Mouse (Mus musculus) stomach, embryonic 16.5 days (tissue): ENCODE data around the gene Mcmbp. TPM values are rescaled to one million over a fixed set of nuclear protein-coding genes. Genes with fewer than 3 reads are reported as not detected.

Experiments used
- ATAC-seq: fragments of 200-750 bp; cut with Nextera tagmentation; 2 replicates; pipeline ENCODE4 v1.8.0; 2017; ENCODE audit warnings: moderate number of reproducible peaks, moderate TSS enrichment; ENCODE audit not compliant: insufficient read depth, low FRiP score
- H3K27ac ChIP-seq: fragments of 300-500 bp; sonication (generic); 2 replicates; pipeline ENCODE4 v1.5.1; 2014; ENCODE audit warnings: low read length
- H3K27me3 ChIP-seq: fragments of 300-500 bp; sonication (generic); 2 replicates; pipeline ENCODE4 v1.6.1; 2014; ENCODE audit warnings: low read length, control low read depth, mixed read lengths; ENCODE audit not compliant: control insufficient read depth, insufficient read depth
- H3K36me3 ChIP-seq: fragments of 300-500 bp; sonication (generic); 2 replicates; pipeline ENCODE4 v1.6.1; 2014; ENCODE audit warnings: low read length; ENCODE audit not compliant: control insufficient read depth, insufficient read depth
- H3K4me1 ChIP-seq: fragments of 300-500 bp; sonication (generic); 2 replicates; pipeline ENCODE4 v1.6.1; 2014; ENCODE audit warnings: low read length, control low read depth, mixed read lengths; ENCODE audit not compliant: control insufficient read depth, insufficient read depth
- H3K4me2 ChIP-seq: fragments of 300-500 bp; sonication (generic); 2 replicates; pipeline ENCODE4 v1.6.1; 2014; ENCODE audit warnings: low read depth, low read length, mixed read lengths
- H3K4me3 ChIP-seq: fragments of 300-500 bp; sonication (generic); replicated peaks from 2 replicates; pipeline ENCODE4 v1.5.1; 2014; ENCODE audit warnings: mild to moderate bottlenecking, low read length
- H3K9ac ChIP-seq: fragments of 300-500 bp; sonication (generic); 2 replicates; pipeline ENCODE4 v1.6.1; 2014; ENCODE audit warnings: low read length
- H3K9me3 ChIP-seq: fragments of 300-500 bp; sonication (generic); replicated peaks from 2 replicates; pipeline ENCODE4 v1.6.1; 2016; ENCODE audit warnings: low read length, control low read depth; ENCODE audit not compliant: control insufficient read depth
- WGBS: fragments of 180-500 bp; shearing (Covaris S2); extraction: QIAGEN DNeasy Blood & Tissue Kit; methylation state at CpG from one replicate; pipeline ENCODE4 v1.1.7; 2014; 5-methylcytosine and 5-hydroxymethylcytosine counted together
- polyA plus RNA-seq: library from polyadenylated mRNA; unstranded; fragments of >200 nt; fragmentation: Nextera tagmentation; extraction: Ambion mirVana; gene quantifications from 2 replicates; pipeline ENCODE4 v1.2.1, GENCODE M21; 2015

Mcmbp gene
- polyA plus RNA-seq, 1 experiment from 2014 or later: 46.3 TPM

DNA sequence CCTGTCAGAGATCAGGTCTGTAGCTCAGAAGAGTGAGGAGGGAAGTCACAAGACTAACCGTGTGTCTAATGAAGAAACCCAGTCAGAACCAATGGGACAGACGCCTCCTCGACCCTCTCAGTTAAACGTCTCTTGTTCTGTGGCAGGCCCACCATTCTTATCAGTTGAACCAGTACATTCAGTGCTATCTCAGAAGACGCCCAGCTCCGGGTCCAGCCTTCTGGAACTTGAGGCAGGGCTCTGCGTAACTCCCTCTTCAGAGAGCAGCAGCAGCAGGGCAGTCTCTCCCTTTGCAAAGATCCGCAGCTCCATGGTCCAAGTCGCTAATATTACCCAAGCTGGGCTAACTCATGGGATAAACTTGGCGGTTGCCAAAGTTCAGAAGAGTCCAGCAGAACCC is 45.4 kb downstream of the Mcmbp start:
- Histone ChIP-seq H3K4me1 (no peaks in the 10 kb centered on the region), H3K4me3 (no peak overlapping the region), H3K9ac (no peak overlapping the region), H3K27me3 (no peaks in the 10 kb centered on the region), H3K4me2 (no peak overlapping the region), H3K36me3 (peaks cover 18% of the 10 kb centered on the region), H3K27ac (no peak overlapping the region), H3K9me3 (no peaks in the 10 kb centered on the region)
- WGBS: 83% methylated on average over 10 of the region's 10 CpGs
- ATAC-seq: no peak

- Histone ChIP-seq H3K4me2 (no peak overlapping the region), H3K9ac (no peak overlapping the region), H3K4me3 (no peak overlapping the region), H3K27ac (no peak overlapping the region), H3K4me1 (0 out of 2 replicates have a peak, but pooled peaks cover 3% of the 10 kb centered on the region), H3K9me3 (peaks cover 8% of the 10 kb centered on the region), H3K36me3 (peaks cover 14% of the 10 kb centered on the region), H3K27me3 (no peaks in the 10 kb centered on the region)
- 91% methylated on average over 7 of the region's 7 CpGs for WGBS
- no peak for ATAC-seq
These were observed 48.1 kb downstream of the Mcmbp start for GRCm38 (mm10) chr7:128692163-128692562.

- Histone ChIP-seq H3K27me3 (no peaks in the 10 kb centered on the region), H3K36me3 (peaks cover 17% of the 10 kb centered on the region), H3K4me2 (no peak overlapping the region), H3K9me3 (peaks cover 8% of the 10 kb centered on the region), H3K4me3 (no peak overlapping the region), H3K27ac (no peak overlapping the region), H3K4me1 (0 out of 2 replicates have a peak, but pooled peaks cover 3% of the 10 kb centered on the region), H3K9ac (no peak overlapping the region)
- WGBS: 69% methylated on average over 7 of the region's 7 CpGs
- ATAC-seq: no peak
These were observed 49.5 kb downstream of the Mcmbp start for GRCm38 (mm10) chr7:128690796-128691195.

- H3K36me3 ChIP-seq: peaks cover 24% of the 10 kb centered on the region
- H3K27me3 ChIP-seq: no peaks in the 10 kb centered on the region
- peaks cover 8% of the 10 kb centered on the region for H3K9me3 ChIP-seq
- 17% methylated on average over 7 of the region's 7 CpGs for WGBS
- H3K9ac ChIP-seq: no peak overlapping the region
- 0 out of 2 replicates have a peak, but pooled peaks cover 3% of the 10 kb centered on the region for H3K4me1 ChIP-seq
- no peak overlapping the region for H3K4me2 ChIP-seq
- ATAC-seq: peak; percentile 65; the same call in 1 of the 2 replicates
- H3K27ac ChIP-seq: no peak overlapping the region
- no peak overlapping the region for H3K4me3 ChIP-seq
These were observed 50.2 kb downstream of the Mcmbp start for GRCm38 (mm10) chr7:128690070-128690469.

DNA sequence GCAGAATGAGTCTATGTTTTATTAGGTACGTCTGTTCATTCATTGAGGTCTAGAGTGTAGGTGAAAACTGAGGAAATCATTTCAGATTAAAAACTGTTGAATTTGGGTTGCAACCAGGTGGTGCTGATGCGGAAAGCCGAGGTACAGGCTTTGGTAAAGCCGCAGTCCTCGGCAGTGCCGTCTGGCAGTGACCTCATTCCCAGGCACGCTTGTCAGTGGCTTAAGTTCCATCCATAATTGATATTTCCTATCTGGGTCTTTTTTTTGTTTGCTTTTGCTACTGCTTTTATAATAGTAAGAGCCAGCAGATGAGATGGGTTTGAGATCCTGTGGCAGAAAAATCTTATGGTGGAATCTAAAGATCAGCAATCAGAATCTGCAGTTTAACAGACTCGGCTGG is 50.9 kb downstream of the Mcmbp start:
- Histone ChIP-seq H3K27ac (no peak overlapping the region), H3K9me3 (peaks cover 8% of the 10 kb centered on the region), H3K4me1 (0 out of 2 replicates have a peak, but pooled peaks cover 3% of the 10 kb centered on the region), H3K4me3 (no peak overlapping the region), H3K4me2 (no peak overlapping the region), H3K36me3 (peaks cover 24% of the 10 kb centered on the region), H3K9ac (no peak overlapping the region), H3K27me3 (no peaks in the 10 kb centered on the region)
- WGBS: 89% methylated on average over 8 of the region's 8 CpGs
- ATAC-seq: no peak

DNA sequence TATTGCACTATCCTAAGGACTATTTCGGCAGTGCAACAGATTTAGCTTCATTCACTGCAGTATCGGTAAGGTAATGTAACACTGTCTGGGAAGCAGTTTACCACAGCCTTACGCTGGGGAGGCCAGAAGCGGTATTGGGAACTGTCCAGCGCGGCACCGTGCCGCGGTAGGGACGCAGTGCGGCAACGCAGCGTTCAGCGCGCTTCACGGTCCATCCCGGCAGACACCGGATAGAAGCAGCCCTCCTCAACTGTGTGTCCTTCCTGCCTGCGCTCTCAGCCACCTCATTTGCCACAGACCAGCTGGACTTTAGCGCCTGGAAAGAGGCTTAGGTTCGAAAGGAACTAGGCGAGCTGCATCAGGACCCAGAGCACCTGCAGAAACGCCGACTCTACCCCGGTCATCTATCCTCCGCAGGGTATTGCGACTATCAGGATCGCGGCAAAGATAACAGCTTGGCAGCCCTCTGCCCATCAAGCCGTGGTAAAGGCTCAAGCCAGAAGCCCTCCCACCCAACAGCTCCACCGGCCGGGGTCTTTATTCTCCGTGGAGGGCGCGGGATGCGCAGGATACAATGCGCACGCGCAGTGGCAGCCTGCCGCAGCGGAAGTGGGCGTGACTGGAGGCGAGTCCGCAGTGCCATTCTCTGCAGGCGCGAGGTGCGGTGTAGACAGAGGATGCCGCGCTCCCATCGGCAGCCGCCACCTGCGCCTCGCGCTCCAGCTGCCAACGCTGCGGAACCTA is 52.3 kb downstream of the Mcmbp start:
- H3K27ac ChIP-seq: no peak overlapping the region
- peaks cover 29% of the 10 kb centered on the region for H3K36me3 ChIP-seq
- H3K27me3 ChIP-seq: no peaks in the 10 kb centered on the region
- peak; percentile 75 for ATAC-seq
- H3K9ac ChIP-seq: 0 out of 2 replicates have a peak overlapping the region, but pooled peaks have one; percentile 11
- 60% methylated on average over 56 of the region's 56 CpGs for WGBS
- H3K4me2 ChIP-seq: peak overlapping the region; percentile 67
- peaks cover 8% of the 10 kb centered on the region for H3K9me3 ChIP-seq
- 0 out of 2 replicates have a peak, but pooled peaks cover 3% of the 10 kb centered on the region for H3K4me1 ChIP-seq
- H3K4me3 ChIP-seq: peak overlapping the region; percentile 54

GRCm38 (mm10) chr7:128678546-128678945 is 61.7 kb downstream of the Mcmbp start:
- Histone ChIP-seq H3K36me3 (0 out of 2 replicates have a peak, but pooled peaks cover 4% of the 10 kb centered on the region), H3K27me3 (no peaks in the 10 kb centered on the region), H3K9me3 (no peaks in the 10 kb centered on the region), H3K4me2 (no peak overlapping the region), H3K9ac (no peak overlapping the region), H3K4me1 (no peaks in the 10 kb centered on the region), H3K27ac (no peak overlapping the region), H3K4me3 (no peak overlapping the region)
- WGBS: 78% methylated on average over 3 of the region's 3 CpGs
- ATAC-seq: no peak

- WGBS: 16% methylated on average over 15 of the region's 15 CpGs
- peak; percentile 64; the same call in 1 of the 2 replicates for ATAC-seq
- H3K27ac ChIP-seq: no peak overlapping the region
These were observed 67.8 kb downstream of the Mcmbp start for GRCm38 (mm10) chr7:128672408-128673010.

GRCm38 (mm10) chr7:128671952-128672351 is 68.3 kb downstream of the Mcmbp start:
- Histone ChIP-seq H3K4me2 (peak overlapping the region; percentile 7; the same call in 1 of the 2 replicates), H3K9ac (no peak overlapping the region), H3K4me1 (peaks cover 9% of the 10 kb centered on the region), H3K27me3 (no peaks in the 10 kb centered on the region), H3K9me3 (no peaks in the 10 kb centered on the region), H3K36me3 (no peaks in the 10 kb centered on the region), H3K27ac (no peak overlapping the region), H3K4me3 (no peak overlapping the region)
- 29% methylated on average over 8 of the region's 8 CpGs for WGBS
- no peak for ATAC-seq

More at GRCm38 (mm10) chr7:128672408-128673010, 67.8 kb downstream of the Mcmbp start:
- Histone ChIP-seq H3K9me3 (no peaks in the 10 kb centered on the region), H3K9ac (no peak overlapping the region), H3K27me3 (no peaks in the 10 kb centered on the region), H3K4me3 (no peak overlapping the region), H3K4me2 (peak overlapping the region; percentile 7; the same call in 1 of the 2 replicates), H3K4me1 (peaks cover 9% of the 10 kb centered on the region), H3K36me3 (no peaks in the 10 kb centered on the region)
